Mouse (Mus musculus): ENCODE measurements around the gene Gm28635. TPM values are rescaled to one million over a fixed set of nuclear protein-coding genes. Genes with fewer than 3 reads are reported as not detected.

Gm28635 gene
- polyA plus RNA-seq, 1 experiment from 2014 or later, result not detected

- no peaks in the 10 kb centered on the region for H3K9me3 ChIP-seq (replicated peaks; ENCODE audit: control insufficient read depth, low read length, poor library complexity, severe bottlenecking)
These were observed 28.2 kb downstream of the Gm28635 start for GRCm38 (mm10) chr2:84649674-84650073.

GRCm38 (mm10) chr2:84648369-84648768 lies 29.5 kb downstream of the Gm28635 start:
- Histone ChIP-seq H3K9me3 (replicated peaks; ENCODE audit: control insufficient read depth, low read length, poor library complexity, severe bottlenecking) (no peaks in the 10 kb centered on the region), H3K4me3 (ENCODE audit: low read depth, low read length) (peak overlapping the region; percentile 74), H3K4me2 (ENCODE audit: low read length) (peak overlapping the region; percentile 73), H3K27me3 (ENCODE audit: control insufficient read depth, insufficient read depth, low read depth, low read length) (no peaks in the 10 kb centered on the region), H3K4me1 (ENCODE audit: control insufficient read depth, insufficient read depth, low read length) (peaks cover 27% of the 10 kb centered on the region), H3K27ac (ENCODE audit: low read length) (peak overlapping the region; percentile 72), H3K9ac (ENCODE audit: low read depth, low read length) (peak overlapping the region; percentile 66), H3K36me3 (ENCODE audit: control insufficient read depth, insufficient read depth, low read length) (no peaks in the 10 kb centered on the region)
- no peak; the same call in 1 of the 2 replicates for ATAC-seq
- 16% methylated on average over 6 of the region's 6 CpGs for WGBS

More at GRCm38 (mm10) chr2:84649674-84650073, 28.2 kb downstream of the Gm28635 start:
- Histone ChIP-seq H3K27ac (ENCODE audit: low read length) (peak overlapping the region; percentile 53; the same call in 1 of the 2 replicates), H3K9ac (ENCODE audit: low read depth, low read length) (peak overlapping the region; percentile 62), H3K36me3 (ENCODE audit: control insufficient read depth, insufficient read depth, low read length) (no peaks in the 10 kb centered on the region), H3K4me1 (ENCODE audit: control insufficient read depth, insufficient read depth, low read length) (peaks cover 27% of the 10 kb centered on the region), H3K27me3 (ENCODE audit: control insufficient read depth, insufficient read depth, low read depth, low read length) (no peaks in the 10 kb centered on the region), H3K4me3 (ENCODE audit: low read depth, low read length) (peak overlapping the region; percentile 74), H3K4me2 (ENCODE audit: low read length) (peak overlapping the region; percentile 63)
- 0% methylated on average over 10 of the region's 10 CpGs for WGBS
- ATAC-seq, result no peak

- H3K9me3 ChIP-seq (replicated peaks; ENCODE audit: control insufficient read depth, low read length, poor library complexity, severe bottlenecking), result no peaks in the 10 kb centered on the region
- peak overlapping the region; percentile 74; the same call in 1 of the 2 replicates for H3K4me3 ChIP-seq (ENCODE audit: low read depth, low read length)
- peaks cover 27% of the 10 kb centered on the region for H3K4me1 ChIP-seq (ENCODE audit: control insufficient read depth, insufficient read depth, low read length)
- 94% methylated on average over 6 of the region's 6 CpGs for WGBS
- no peak overlapping the region for H3K27ac ChIP-seq (ENCODE audit: low read length)
- H3K9ac ChIP-seq (ENCODE audit: low read depth, low read length), result no peak overlapping the region
- ATAC-seq, result no peak
- H3K4me2 ChIP-seq (ENCODE audit: low read length), result peak overlapping the region; percentile 73
- H3K36me3 ChIP-seq (ENCODE audit: control insufficient read depth, insufficient read depth, low read length), result no peaks in the 10 kb centered on the region
- H3K27me3 ChIP-seq (ENCODE audit: control insufficient read depth, insufficient read depth, low read depth, low read length), result no peaks in the 10 kb centered on the region
These were observed 30.7 kb downstream of the Gm28635 start for GRCm38 (mm10) chr2:84647051-84647568.

- H3K4me2 ChIP-seq (ENCODE audit: low read length), result no peak overlapping the region
- WGBS, result 83% methylated on average over 1 of the region's 1 CpGs
These were observed 31.7 kb downstream of the Gm28635 start for GRCm38 (mm10) chr2:84646138-84646537.

GRCm38 (mm10) chr2:84640833-84641232 lies 37.0 kb downstream of the Gm28635 start:
- H3K4me3 ChIP-seq (ENCODE audit: low read depth, low read length), result no peak overlapping the region
- H3K27me3 ChIP-seq (ENCODE audit: control insufficient read depth, insufficient read depth, low read depth, low read length), result no peaks in the 10 kb centered on the region
- no peak overlapping the region for H3K27ac ChIP-seq (ENCODE audit: low read length)
- no peaks in the 10 kb centered on the region for H3K36me3 ChIP-seq (ENCODE audit: control insufficient read depth, insufficient read depth, low read length)
- peaks cover 19% of the 10 kb centered on the region for H3K4me1 ChIP-seq (ENCODE audit: control insufficient read depth, insufficient read depth, low read length)
- ATAC-seq, result no peak
- no peak overlapping the region for H3K9ac ChIP-seq (ENCODE audit: low read depth, low read length)
- no peak overlapping the region for H3K4me2 ChIP-seq (ENCODE audit: low read length)
- no peaks in the 10 kb centered on the region for H3K9me3 ChIP-seq (replicated peaks; ENCODE audit: control insufficient read depth, low read length, poor library complexity, severe bottlenecking)

More at GRCm38 (mm10) chr2:84646138-84646537, 31.7 kb downstream of the Gm28635 start:
- Histone ChIP-seq H3K9me3 (replicated peaks; ENCODE audit: control insufficient read depth, low read length, poor library complexity, severe bottlenecking) (no peaks in the 10 kb centered on the region), H3K27me3 (ENCODE audit: control insufficient read depth, insufficient read depth, low read depth, low read length) (no peaks in the 10 kb centered on the region), H3K4me3 (ENCODE audit: low read depth, low read length) (no peak overlapping the region), H3K9ac (ENCODE audit: low read depth, low read length) (no peak overlapping the region), H3K36me3 (ENCODE audit: control insufficient read depth, insufficient read depth, low read length) (no peaks in the 10 kb centered on the region), H3K27ac (ENCODE audit: low read length) (no peak overlapping the region), H3K4me1 (ENCODE audit: control insufficient read depth, insufficient read depth, low read length) (peaks cover 21% of the 10 kb centered on the region)
- no peak for ATAC-seq

GRCm38 (mm10) chr2:84638428-84639220 lies 39.2 kb downstream of the Gm28635 start:
- H3K27ac ChIP-seq (ENCODE audit: low read length), result peak overlapping the region; percentile 9
- no peak for ATAC-seq
- no peaks in the 10 kb centered on the region for H3K27me3 ChIP-seq (ENCODE audit: control insufficient read depth, insufficient read depth, low read depth, low read length)
- no peaks in the 10 kb centered on the region for H3K9me3 ChIP-seq (replicated peaks; ENCODE audit: control insufficient read depth, low read length, poor library complexity, severe bottlenecking)
- no peak overlapping the region for H3K4me2 ChIP-seq (ENCODE audit: low read length)
- H3K36me3 ChIP-seq (ENCODE audit: control insufficient read depth, insufficient read depth, low read length), result no peaks in the 10 kb centered on the region
- no peak overlapping the region for H3K9ac ChIP-seq (ENCODE audit: low read depth, low read length)
- peaks cover 35% of the 10 kb centered on the region for H3K4me1 ChIP-seq (ENCODE audit: control insufficient read depth, insufficient read depth, low read length)
- 62% methylated on average over 5 of the region's 5 CpGs for WGBS
- H3K4me3 ChIP-seq (ENCODE audit: low read depth, low read length), result no peak overlapping the region

GRCm38 (mm10) chr2:84637452-84638165 lies 40.2 kb downstream of the Gm28635 start:
- Histone ChIP-seq H3K4me1 (ENCODE audit: control insufficient read depth, insufficient read depth, low read length) (peaks cover 41% of the 10 kb centered on the region), H3K9me3 (replicated peaks; ENCODE audit: control insufficient read depth, low read length, poor library complexity, severe bottlenecking) (no peaks in the 10 kb centered on the region), H3K27me3 (ENCODE audit: control insufficient read depth, insufficient read depth, low read depth, low read length) (no peaks in the 10 kb centered on the region), H3K36me3 (ENCODE audit: control insufficient read depth, insufficient read depth, low read length) (no peaks in the 10 kb centered on the region), H3K4me3 (ENCODE audit: low read depth, low read length) (no peak overlapping the region), H3K27ac (ENCODE audit: low read length) (peak overlapping the region; percentile 9; the same call in 1 of the 2 replicates), H3K4me2 (ENCODE audit: low read length) (no peak overlapping the region), H3K9ac (ENCODE audit: low read depth, low read length) (no peak overlapping the region)
- no peak for ATAC-seq
- 27% methylated on average over 7 of the region's 7 CpGs for WGBS

- Histone ChIP-seq H3K4me2 (ENCODE audit: low read length) (no peak overlapping the region), H3K27me3 (ENCODE audit: control insufficient read depth, insufficient read depth, low read depth, low read length) (no peaks in the 10 kb centered on the region), H3K27ac (ENCODE audit: low read length) (peak overlapping the region; percentile 58), H3K4me3 (ENCODE audit: low read depth, low read length) (no peak overlapping the region), H3K9me3 (replicated peaks; ENCODE audit: control insufficient read depth, low read length, poor library complexity, severe bottlenecking) (no peaks in the 10 kb centered on the region), H3K36me3 (ENCODE audit: control insufficient read depth, insufficient read depth, low read length) (no peaks in the 10 kb centered on the region), H3K4me1 (ENCODE audit: control insufficient read depth, insufficient read depth, low read length) (peaks cover 41% of the 10 kb centered on the region), H3K9ac (ENCODE audit: low read depth, low read length) (no peak overlapping the region)
- no peak for ATAC-seq
- WGBS, result 18% methylated on average over 8 of the region's 8 CpGs
These were observed 41.6 kb downstream of the Gm28635 start for GRCm38 (mm10) chr2:84636231-84636741.

Measured in midbrain, embryonic 16.5 days (tissue).